Mouse (Mus musculus): ENCODE measurements around the gene Gm28041.
"Not testable (repeated sequence)": the region's sequence is repeated elsewhere in the genome, so short reads cannot be mapped to it uniquely, and the experiment has no call there.

DNA sequence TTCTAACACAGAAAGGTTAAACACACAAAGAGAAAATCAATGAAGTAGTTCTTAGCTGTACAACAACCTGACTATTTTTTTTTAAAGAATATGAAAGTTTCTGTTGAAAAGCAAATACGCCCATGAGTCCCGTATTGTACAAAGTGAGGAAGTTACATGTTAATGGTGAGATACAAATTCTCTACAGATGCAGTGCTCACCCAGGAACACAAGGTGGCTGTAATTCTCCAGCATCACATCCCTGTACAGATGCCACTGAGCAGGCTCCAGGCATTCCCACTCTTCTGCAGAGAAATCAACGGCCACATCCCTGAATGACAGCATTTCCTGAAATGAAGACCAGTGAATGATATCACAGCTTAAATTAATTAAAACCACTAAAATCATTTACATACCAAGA lies 38.1 kb upstream of the Gm28041 start:
- not testable (repeated sequence) for TF ChIP-seq CTCF (IDR thresholded peaks at IDR 0.05 in 2 of 3, conservative IDR thresholded peaks at IDR 0.05 in 1 of 3; ENCODE audit: control insufficient read depth in 1 of 3, insufficient read depth in 1 of 3, low read depth in 2 of 3, low read length in 3 of 3, poor library complexity in 1 of 3, severe bottlenecking in 1 of 3); HCFC1 (IDR thresholded peaks at IDR 0.05; ENCODE audit: low read depth, low read length); EP300 (IDR thresholded peaks at IDR 0.05; ENCODE audit: low read depth in 1 of 2, low read length in 2 of 2); MXI1 (IDR thresholded peaks at IDR 0.05; ENCODE audit: low read depth, low read length); SIN3A (IDR thresholded peaks at IDR 0.05; ENCODE audit: low read length)
